Mouse (Mus musculus): Measurements from ENCODE around the gene Spats2l. TPM values are rescaled to one million over a fixed set of nuclear protein-coding genes. Genes with fewer than 3 reads are reported as not detected.
A peak's percentile ranks its signal among the peaks of the same experiment; 100 is the strongest.

Gene Spats2l
- polyA plus RNA-seq, 1 experiment from 2014 or later: 32.3 TPM

DNA sequence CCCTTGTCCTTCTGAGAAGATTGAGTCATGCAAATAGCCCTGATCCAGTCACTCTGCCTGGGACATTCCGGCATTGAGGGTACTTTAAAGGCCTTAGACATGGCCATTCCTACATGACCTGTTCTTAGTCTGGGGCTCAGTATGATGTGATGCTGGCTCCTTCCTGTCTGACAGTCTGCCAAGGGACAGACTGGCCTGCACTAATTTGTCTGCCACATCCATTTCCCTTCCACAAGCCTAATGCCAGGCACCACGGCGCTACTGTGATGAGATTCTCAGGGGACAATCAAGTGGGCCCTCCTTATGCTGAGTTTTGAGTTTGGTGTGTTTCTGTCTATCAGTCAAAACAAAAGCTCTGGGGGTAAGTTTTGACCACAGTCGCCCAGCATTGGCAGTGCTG is 144.6 kb downstream of the Spats2l start:
- no peak for DNase-seq (ENCODE audit: low spot score)
- Histone ChIP-seq H3K4me3 (ENCODE audit: low read depth, low read length) (no peak overlapping the region), H3K36me3 (ENCODE audit: control insufficient read depth, insufficient read depth, low read length) (no peaks in the 10 kb centered on the region), H3K27me3 (ENCODE audit: control insufficient read depth, insufficient read depth, low read length) (no peaks in the 10 kb centered on the region), H3K9ac (ENCODE audit: low read length) (no peak overlapping the region), H3K4me2 (ENCODE audit: low read depth) (no peak overlapping the region), H3K4me1 (ENCODE audit: control insufficient read depth, insufficient read depth, low read length) (no peaks in the 10 kb centered on the region), H3K9me3 (ENCODE audit: control insufficient read depth, low read length) (no peaks in the 10 kb centered on the region), H3K27ac (ENCODE audit: low read depth, low read length) (no peak overlapping the region)
- 91% methylated on average over 4 of the region's 4 CpGs for WGBS
- no peak for ATAC-seq (ENCODE audit: insufficient read depth, low FRiP score, low TSS enrichment)

DNA sequence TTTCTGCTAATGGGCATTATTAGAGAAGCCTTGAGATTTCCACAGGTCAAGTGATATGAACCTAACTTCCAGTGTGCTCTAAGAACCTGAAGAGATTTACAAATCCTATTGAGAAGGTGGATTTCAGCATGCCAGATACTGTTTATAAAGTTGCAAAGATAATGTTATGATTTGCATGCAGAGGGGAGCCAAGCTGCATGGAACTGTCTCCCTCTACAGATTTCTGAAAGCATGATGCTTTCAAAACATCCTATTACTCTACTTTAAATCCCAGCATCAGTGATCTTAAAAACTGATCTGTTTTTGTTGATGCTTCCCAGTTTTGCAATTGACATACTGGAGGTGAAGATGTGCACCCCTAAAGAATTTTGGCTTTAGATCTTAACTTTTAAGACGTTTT is 160.3 kb downstream of the Spats2l start:
- Histone ChIP-seq H3K4me2 (ENCODE audit: low read depth) (no peak overlapping the region), H3K4me1 (ENCODE audit: control insufficient read depth, insufficient read depth, low read length) (no peaks in the 10 kb centered on the region), H3K9ac (ENCODE audit: low read length) (no peak overlapping the region), H3K36me3 (ENCODE audit: control insufficient read depth, insufficient read depth, low read length) (no peaks in the 10 kb centered on the region), H3K27me3 (ENCODE audit: control insufficient read depth, insufficient read depth, low read length) (no peaks in the 10 kb centered on the region), H3K27ac (ENCODE audit: low read depth, low read length) (no peak overlapping the region), H3K4me3 (ENCODE audit: low read depth, low read length) (no peak overlapping the region), H3K9me3 (ENCODE audit: control insufficient read depth, low read length) (no peaks in the 10 kb centered on the region)
- DNase-seq (ENCODE audit: low spot score) (no peak), ATAC-seq (ENCODE audit: insufficient read depth, low FRiP score, low TSS enrichment) (no peak)
- WGBS: 62% methylated on average over 1 of the region's 1 CpGs

DNA sequence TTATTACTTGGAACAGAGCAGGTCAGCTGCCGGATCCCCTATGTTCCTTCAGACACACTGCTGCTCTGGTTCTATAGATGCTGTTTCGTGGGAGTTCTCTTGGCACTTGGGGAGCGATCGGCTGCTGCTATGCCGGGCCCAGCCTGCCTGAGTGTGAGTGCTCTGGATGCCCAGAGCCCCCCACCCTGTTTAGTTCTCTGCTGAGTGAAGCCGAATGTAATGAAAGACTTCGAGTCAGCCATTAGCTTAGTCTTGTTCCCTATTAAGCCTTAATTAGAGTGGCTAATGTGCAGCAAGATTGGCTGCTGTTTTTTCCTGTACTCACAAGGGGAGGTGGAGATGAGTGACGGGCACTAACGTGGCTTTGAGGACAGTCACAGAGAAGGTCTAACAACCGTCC is 166.7 kb downstream of the Spats2l start:
- H3K4me2 ChIP-seq (ENCODE audit: low read depth): no peak overlapping the region
- H3K36me3 ChIP-seq (ENCODE audit: control insufficient read depth, insufficient read depth, low read length): no peaks in the 10 kb centered on the region
- no peak overlapping the region for H3K9ac ChIP-seq (ENCODE audit: low read length)
- H3K4me1 ChIP-seq (ENCODE audit: control insufficient read depth, insufficient read depth, low read length): peaks cover 5% of the 10 kb centered on the region
- DNase-seq (ENCODE audit: low spot score) (no peak), ATAC-seq (ENCODE audit: insufficient read depth, low FRiP score, low TSS enrichment) (no peak)
- no peaks in the 10 kb centered on the region for H3K27me3 ChIP-seq (ENCODE audit: control insufficient read depth, insufficient read depth, low read length)
- WGBS: 35% methylated on average over 10 of the region's 10 CpGs
- no peak overlapping the region for H3K4me3 ChIP-seq (ENCODE audit: low read depth, low read length)
- H3K27ac ChIP-seq (ENCODE audit: low read depth, low read length): no peak overlapping the region
- H3K9me3 ChIP-seq (ENCODE audit: control insufficient read depth, low read length): no peaks in the 10 kb centered on the region

- H3K4me3 ChIP-seq (ENCODE audit: low read depth, low read length): no peak overlapping the region
- ATAC-seq (ENCODE audit: insufficient read depth, low FRiP score, low TSS enrichment) (no peak), DNase-seq (ENCODE audit: low spot score) (no peak)
- H3K4me2 ChIP-seq (ENCODE audit: low read depth): no peak overlapping the region
- H3K36me3 ChIP-seq (ENCODE audit: control insufficient read depth, insufficient read depth, low read length): no peaks in the 10 kb centered on the region
- no peaks in the 10 kb centered on the region for H3K9me3 ChIP-seq (ENCODE audit: control insufficient read depth, low read length)
- H3K9ac ChIP-seq (ENCODE audit: low read length): no peak overlapping the region
- H3K4me1 ChIP-seq (ENCODE audit: control insufficient read depth, insufficient read depth, low read length): peaks cover 5% of the 10 kb centered on the region
- no peak overlapping the region for H3K27ac ChIP-seq (ENCODE audit: low read depth, low read length)
- no peaks in the 10 kb centered on the region for H3K27me3 ChIP-seq (ENCODE audit: control insufficient read depth, insufficient read depth, low read length)
- 78% methylated on average over 7 of the region's 7 CpGs for WGBS
Observed at GRCm38 (mm10) chr1:57941095-57941494, 167.1 kb downstream of the Spats2l start.

- no peak overlapping the region for H3K27ac ChIP-seq (ENCODE audit: low read depth, low read length)
- H3K4me3 ChIP-seq (ENCODE audit: low read depth, low read length): no peak overlapping the region
- no peaks in the 10 kb centered on the region for H3K27me3 ChIP-seq (ENCODE audit: control insufficient read depth, insufficient read depth, low read length)
- 60% methylated on average over 11 of the region's 11 CpGs for WGBS
- H3K36me3 ChIP-seq (ENCODE audit: control insufficient read depth, insufficient read depth, low read length): no peaks in the 10 kb centered on the region
- H3K9ac ChIP-seq (ENCODE audit: low read length): no peak overlapping the region
- no peak for DNase-seq (ENCODE audit: low spot score)
- H3K4me2 ChIP-seq (ENCODE audit: low read depth): no peak overlapping the region
- H3K4me1 ChIP-seq (ENCODE audit: control insufficient read depth, insufficient read depth, low read length): peaks cover 5% of the 10 kb centered on the region
- ATAC-seq (ENCODE audit: insufficient read depth, low FRiP score, low TSS enrichment): no peak
- no peaks in the 10 kb centered on the region for H3K9me3 ChIP-seq (ENCODE audit: control insufficient read depth, low read length)
Observed at GRCm38 (mm10) chr1:57941734-57942133, 167.8 kb downstream of the Spats2l start.

DNA sequence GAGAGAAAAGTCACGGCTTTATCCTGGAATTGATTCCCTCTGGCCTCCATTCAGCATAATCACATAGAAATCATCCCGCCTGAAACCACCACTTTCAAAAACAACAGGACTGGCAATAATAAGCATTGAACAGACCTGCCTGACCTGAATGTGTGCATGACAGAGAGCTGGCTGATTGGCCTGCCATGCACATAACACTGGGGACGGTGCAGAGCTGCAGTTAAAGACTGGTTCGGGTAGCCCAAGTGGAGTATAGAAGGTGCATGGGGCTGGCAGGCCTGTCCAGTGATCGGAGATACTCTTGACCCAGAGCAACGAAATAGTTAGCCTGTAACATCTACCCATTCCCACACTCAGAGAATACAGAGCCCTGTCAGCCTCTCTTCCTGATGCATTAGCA is 168.3 kb downstream of the Spats2l start:
- 86% methylated on average over 6 of the region's 6 CpGs for WGBS
- no peak overlapping the region for H3K4me2 ChIP-seq (ENCODE audit: low read depth)
- H3K4me1 ChIP-seq (ENCODE audit: control insufficient read depth, insufficient read depth, low read length): peaks cover 5% of the 10 kb centered on the region
- H3K27me3 ChIP-seq (ENCODE audit: control insufficient read depth, insufficient read depth, low read length): no peaks in the 10 kb centered on the region
- H3K27ac ChIP-seq (ENCODE audit: low read depth, low read length): no peak overlapping the region
- H3K4me3 ChIP-seq (ENCODE audit: low read depth, low read length): no peak overlapping the region
- H3K9me3 ChIP-seq (ENCODE audit: control insufficient read depth, low read length): no peaks in the 10 kb centered on the region
- H3K36me3 ChIP-seq (ENCODE audit: control insufficient read depth, insufficient read depth, low read length): no peaks in the 10 kb centered on the region
- no peak overlapping the region for H3K9ac ChIP-seq (ENCODE audit: low read length)
- ATAC-seq (ENCODE audit: insufficient read depth, low FRiP score, low TSS enrichment) (no peak), DNase-seq (ENCODE audit: low spot score) (no peak)

- WGBS: 44% methylated on average over 2 of the region's 2 CpGs
- no peaks in the 10 kb centered on the region for H3K36me3 ChIP-seq (ENCODE audit: control insufficient read depth, insufficient read depth, low read length)
- no peaks in the 10 kb centered on the region for H3K4me1 ChIP-seq (ENCODE audit: control insufficient read depth, insufficient read depth, low read length)
- no peak for ATAC-seq (ENCODE audit: insufficient read depth, low FRiP score, low TSS enrichment)
- no peak for DNase-seq (ENCODE audit: low spot score)
- H3K9me3 ChIP-seq (ENCODE audit: control insufficient read depth, low read length): no peaks in the 10 kb centered on the region
- no peaks in the 10 kb centered on the region for H3K27me3 ChIP-seq (ENCODE audit: control insufficient read depth, insufficient read depth, low read length)
- H3K27ac ChIP-seq (ENCODE audit: low read depth, low read length): no peak overlapping the region
- no peak overlapping the region for H3K4me2 ChIP-seq (ENCODE audit: low read depth)
- no peak overlapping the region for H3K4me3 ChIP-seq (ENCODE audit: low read depth, low read length)
- no peak overlapping the region for H3K9ac ChIP-seq (ENCODE audit: low read length)
Observed at GRCm38 (mm10) chr1:57947552-57948347, 173.8 kb downstream of the Spats2l start.

GRCm38 (mm10) chr1:57949195-57949594 is 175.2 kb downstream of the Spats2l start:
- Histone ChIP-seq H3K9me3 (ENCODE audit: control insufficient read depth, low read length) (no peaks in the 10 kb centered on the region), H3K27ac (ENCODE audit: low read depth, low read length) (no peak overlapping the region), H3K4me2 (ENCODE audit: low read depth) (no peak overlapping the region), H3K27me3 (ENCODE audit: control insufficient read depth, insufficient read depth, low read length) (no peaks in the 10 kb centered on the region), H3K4me3 (ENCODE audit: low read depth, low read length) (no peak overlapping the region), H3K36me3 (ENCODE audit: control insufficient read depth, insufficient read depth, low read length) (no peaks in the 10 kb centered on the region), H3K9ac (ENCODE audit: low read length) (no peak overlapping the region), H3K4me1 (ENCODE audit: control insufficient read depth, insufficient read depth, low read length) (no peaks in the 10 kb centered on the region)
- peak; percentile 28 for DNase-seq (ENCODE audit: low spot score)
- no peak for ATAC-seq (ENCODE audit: insufficient read depth, low FRiP score, low TSS enrichment)
- 15% methylated on average over 1 of the region's 1 CpGs for WGBS

DNA sequence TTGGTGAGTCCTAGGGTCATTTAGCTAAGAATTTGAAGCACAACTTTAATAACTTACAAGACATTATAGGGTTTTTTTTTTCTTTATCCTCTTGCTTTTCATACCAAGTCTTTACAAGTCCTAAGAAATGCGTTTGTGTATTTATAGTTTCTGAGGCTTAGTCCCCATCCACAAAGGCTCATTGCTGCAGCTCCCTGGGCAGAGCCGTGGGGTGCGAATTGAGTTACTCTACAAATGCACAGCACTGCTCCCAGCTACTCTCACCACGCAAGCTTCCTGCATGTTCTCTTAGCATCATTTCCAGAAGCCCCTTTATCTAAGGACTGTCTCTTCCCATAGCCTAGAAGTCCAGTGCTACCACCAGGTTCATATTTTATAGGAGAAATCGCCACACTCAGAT is 175.8 kb downstream of the Spats2l start:
- WGBS: 76% methylated on average over 5 of the region's 5 CpGs

More for the DNA sequence above, 175.8 kb downstream of the Spats2l start:
- Histone ChIP-seq H3K27me3 (ENCODE audit: control insufficient read depth, insufficient read depth, low read length) (no peaks in the 10 kb centered on the region), H3K27ac (ENCODE audit: low read depth, low read length) (no peak overlapping the region), H3K9me3 (ENCODE audit: control insufficient read depth, low read length) (no peaks in the 10 kb centered on the region), H3K4me2 (ENCODE audit: low read depth) (no peak overlapping the region), H3K9ac (ENCODE audit: low read length) (no peak overlapping the region), H3K4me1 (ENCODE audit: control insufficient read depth, insufficient read depth, low read length) (no peaks in the 10 kb centered on the region), H3K4me3 (ENCODE audit: low read depth, low read length) (no peak overlapping the region), H3K36me3 (ENCODE audit: control insufficient read depth, insufficient read depth, low read length) (no peaks in the 10 kb centered on the region)
- DNase-seq (ENCODE audit: low spot score): no peak
- no peak for ATAC-seq (ENCODE audit: insufficient read depth, low FRiP score, low TSS enrichment)

Data from neural tube, embryonic 11.5 days (tissue).